Mouse (Mus musculus) G1E (cell line): ENCODE results near the gene Xcl1.

Source experiments
- CTCF ChIP-seq: IDR thresholded peaks from 2 replicates; pipeline ENCODE4 v1.5.1; 2012; ENCODE audit warnings: low read depth, low read length, inconsistent platforms, mixed read lengths
- GATA2 ChIP-seq: IDR thresholded peaks from 2 replicates; pipeline ENCODE4 v1.6.1; 2012; ENCODE audit warnings: low read depth, low read length, inconsistent platforms, borderline replicate concordance
- TAL1 ChIP-seq: conservative IDR thresholded peaks from 2 replicates; pipeline ENCODE4 v1.6.1; 2012; ENCODE audit warnings: low read depth, low read length, inconsistent platforms, mixed read lengths

GRCm38 (mm10) chr1:164973790-164974189 is 38.5 kb upstream of the Xcl1 start:
- TF ChIP-seq CTCF (no peak), GATA2 (no peak), TAL1 (no peak)
